Mouse (Mus musculus) layer of hippocampus, adult 9-11 months (tissue): Measurements from ENCODE around the gene Plppr4.

ENCODE experiments used
- DNase-seq: peaks from one replicate; pipeline ENCODE4 v3.0.0; 2022

Plppr4 gene

GRCm38 (mm10) chr3:117360528-117360927, at the start of gene Plppr4:
TSS of gene Plppr4 (minus strand) at chr3:117360876.
- DNase-seq, result peak; percentile 31

GRCm38 (mm10) chr3:117405821-117406220, 45.1 kb upstream of the Plppr4 start:
- no peak for DNase-seq

GRCm38 (mm10) chr3:117403740-117404139, 43.1 kb upstream of the Plppr4 start:
- DNase-seq, result peak; percentile 43

- DNase-seq, result no peak
These were observed 5.4 kb upstream of the Plppr4 start for GRCm38 (mm10) chr3:117366041-117366440.

GRCm38 (mm10) chr3:117359686-117360521, 772 bp downstream of the Plppr4 start:
- DNase-seq, result peak; percentile 70

GRCm38 (mm10) chr3:117358981-117359628, 1.6 kb downstream of the Plppr4 start:
- DNase-seq, result peak; percentile 25

GRCm38 (mm10) chr3:117357367-117357766, 3.3 kb downstream of the Plppr4 start:
- DNase-seq, result peak; percentile 21

DNA sequence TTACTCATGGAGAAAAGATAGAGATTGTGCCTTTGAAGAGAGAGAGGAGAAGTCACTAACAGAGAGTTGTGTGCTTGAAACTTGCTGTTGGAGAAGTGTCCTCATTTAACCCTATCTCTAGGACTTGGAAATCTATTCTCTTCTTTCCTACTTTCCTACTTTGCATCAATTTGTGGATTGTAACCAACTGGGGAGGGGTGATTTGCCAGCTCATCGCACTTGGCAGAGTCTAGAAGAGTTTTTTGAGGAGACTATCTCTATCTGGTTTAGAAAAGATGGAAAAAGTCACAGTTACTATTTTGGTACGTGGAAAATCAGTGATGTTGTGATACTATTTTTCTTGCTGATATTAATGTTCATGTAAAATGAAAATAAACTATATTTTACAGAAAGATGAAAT, 6.7 kb downstream of the Plppr4 start:
- DNase-seq, result no peak

- no peak for DNase-seq
These were observed 14.3 kb downstream of the Plppr4 start for GRCm38 (mm10) chr3:117346351-117346750.

DNA sequence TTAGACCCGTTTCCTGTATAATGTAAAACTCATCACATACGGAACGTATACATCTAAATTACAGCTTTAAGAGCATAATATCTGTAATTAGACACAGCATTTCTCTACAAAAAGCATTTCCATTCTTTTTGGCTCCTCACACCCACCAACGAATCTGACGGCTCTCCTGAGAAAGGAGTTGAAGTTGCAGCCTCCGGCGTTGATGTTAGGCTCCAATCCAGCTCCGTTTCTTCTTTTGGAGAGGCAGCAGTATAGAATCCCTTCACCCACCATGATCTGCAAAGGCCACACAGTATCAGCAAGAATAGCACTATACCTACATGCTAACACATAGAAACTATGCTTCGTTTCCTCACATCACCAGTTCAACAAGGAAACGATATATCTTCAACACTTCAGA, 29.2 kb downstream of the Plppr4 start:
- no peak for DNase-seq

- no peak for DNase-seq
These were observed 31.2 kb downstream of the Plppr4 start for GRCm38 (mm10) chr3:117329485-117329884.

DNA sequence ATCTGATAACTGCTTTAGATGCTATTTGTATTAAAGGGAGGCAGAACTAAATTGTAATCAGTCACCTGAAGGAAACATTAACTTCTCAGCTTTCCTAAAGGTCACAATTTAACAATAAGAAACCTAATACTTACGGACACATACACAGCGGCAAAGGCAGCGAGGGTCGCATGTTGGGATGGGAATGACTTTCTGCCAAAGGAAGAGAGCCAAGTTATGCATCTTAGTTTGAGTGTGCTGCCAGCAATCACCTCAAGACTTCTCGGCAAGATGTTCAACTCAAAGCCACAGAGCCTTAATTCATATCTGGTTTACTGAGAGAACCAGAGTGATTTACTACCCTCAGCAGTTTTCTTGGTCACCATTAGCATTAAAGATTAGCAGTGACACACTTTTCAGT, 34.1 kb downstream of the Plppr4 start:
- no peak for DNase-seq

DNA sequence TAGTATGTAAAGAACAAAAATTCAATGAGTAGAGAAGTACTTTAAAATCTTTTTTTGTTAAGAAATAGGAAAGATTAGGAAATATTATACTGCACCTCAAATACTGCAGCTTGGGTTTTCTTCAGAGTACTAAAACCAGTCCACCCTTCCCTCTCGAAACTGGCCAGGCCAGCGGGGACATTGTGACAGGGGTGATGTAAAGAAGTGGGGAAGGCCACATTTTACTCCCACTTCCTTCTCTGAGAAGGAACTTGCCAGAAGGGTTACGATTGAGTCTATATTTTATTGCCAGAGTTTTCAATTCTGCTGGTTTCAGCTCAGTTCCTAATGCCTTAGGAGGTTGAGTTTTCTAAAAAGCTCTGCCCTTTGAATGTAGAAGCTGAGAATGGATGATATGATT, 41.0 kb downstream of the Plppr4 start:
- DNase-seq, result no peak

GRCm38 (mm10) chr3:117313339-117313738, 47.3 kb downstream of the Plppr4 start:
- DNase-seq, result peak; percentile 64

- no peak for DNase-seq
These were observed 48.6 kb downstream of the Plppr4 start for GRCm38 (mm10) chr3:117312097-117312496.

- DNase-seq, result no peak
These were observed 49.8 kb downstream of the Plppr4 start for GRCm38 (mm10) chr3:117310801-117311368.

- DNase-seq, result no peak
These were observed 51.1 kb downstream of the Plppr4 start for GRCm38 (mm10) chr3:117309580-117309910.

DNA sequence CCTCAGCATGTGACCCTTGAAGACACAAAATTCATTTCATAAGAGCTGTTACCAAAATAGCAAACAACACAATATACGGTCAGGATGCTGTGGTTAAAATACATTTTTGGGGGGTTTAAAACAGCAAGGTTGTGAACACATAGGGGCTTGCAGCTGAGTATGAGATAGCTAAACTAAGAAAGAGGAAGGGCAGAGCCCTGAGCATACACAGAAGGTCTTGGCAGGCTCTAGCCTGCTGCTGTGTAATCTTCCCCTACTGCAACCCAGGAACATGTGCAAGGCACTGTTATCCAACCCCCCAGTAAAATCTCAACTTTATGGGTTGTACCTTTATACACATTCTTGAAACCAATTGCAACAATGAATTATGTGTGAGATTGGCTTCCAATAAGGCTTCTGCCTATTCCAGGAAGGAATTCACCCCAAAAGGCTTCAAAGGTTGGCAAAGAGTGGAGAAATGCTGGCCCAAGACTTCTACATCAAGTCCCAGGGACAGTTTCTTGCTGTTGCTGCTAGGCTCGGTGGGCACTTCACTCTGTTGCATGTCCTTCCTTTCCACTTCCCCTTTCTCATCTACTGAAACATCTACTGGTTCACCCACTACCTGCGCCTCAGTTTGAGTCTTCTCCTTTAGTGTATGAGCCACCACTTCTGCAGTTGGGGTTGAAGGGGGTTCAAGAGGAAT, 51.6 kb downstream of the Plppr4 start:
- DNase-seq, result no peak

- DNase-seq, result no peak
These were observed 53.1 kb downstream of the Plppr4 start for GRCm38 (mm10) chr3:117307555-117307954.

- peak; percentile 40 for DNase-seq
These were observed 56.6 kb downstream of the Plppr4 start for GRCm38 (mm10) chr3:117304037-117304436.

DNA sequence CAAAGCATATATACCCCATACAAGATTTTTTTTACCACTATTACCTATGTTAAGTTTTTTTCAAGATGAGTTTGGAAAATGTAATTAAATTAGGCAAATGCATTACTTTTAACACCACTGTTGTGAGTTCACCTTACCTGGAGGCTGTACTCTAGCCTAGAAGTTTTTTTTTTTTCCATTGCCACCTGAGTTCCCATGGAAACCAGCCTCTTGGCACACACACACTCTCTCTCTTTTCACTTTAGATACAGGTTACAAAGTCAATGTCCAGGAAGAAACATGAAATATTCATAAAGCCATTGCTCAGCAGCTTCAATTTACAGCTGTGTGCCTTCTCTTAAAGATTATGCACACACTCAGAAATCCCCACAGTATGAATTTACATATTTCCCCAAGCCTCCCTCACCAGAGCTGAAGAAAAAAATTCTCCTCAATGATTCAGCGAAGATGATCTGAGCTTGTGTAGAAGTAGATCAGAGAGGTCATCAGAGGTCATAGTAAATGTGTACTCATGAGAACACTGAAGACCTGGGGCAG, 59.9 kb downstream of the Plppr4 start:
- DNase-seq, result no peak

GRCm38 (mm10) chr3:117297735-117298134, 62.9 kb downstream of the Plppr4 start:
- no peak for DNase-seq

GRCm38 (mm10) chr3:117294308-117294925, 66.3 kb downstream of the Plppr4 start:
- DNase-seq, result peak; percentile 19
